Mouse (Mus musculus) forebrain, embryonic 14.5 days (tissue): ENCODE measurements around the gene Krt17. TPM values are rescaled to one million over a fixed set of nuclear protein-coding genes. Genes with fewer than 3 reads are reported as not detected.
"Not testable (repeated sequence)": the region's sequence is repeated elsewhere in the genome, so short reads cannot be mapped to it uniquely, and the experiment has no call there.

ENCODE experiments used
- ATAC-seq: fragments of 200-750 bp; cut with Nextera tagmentation; 2 replicates; pipeline ENCODE4 v1.8.0; 2017; ENCODE audit warnings: mild to moderate bottlenecking, moderate library complexity
- DNase-seq: peaks from one replicate; pipeline ENCODE4 v3.0.0-alpha.2; 2015; ENCODE audit warnings: low spot score
- H3K27ac ChIP-seq: fragments of 300-500 bp; sonication (generic); 2 replicates; pipeline ENCODE4 v1.5.1; 2014; ENCODE audit warnings: low read depth, mild to moderate bottlenecking, control low read depth, low read length, moderate library complexity
- H3K27me3 ChIP-seq: fragments of 300-500 bp; sonication (generic); replicated peaks from 2 replicates; pipeline ENCODE4 v1.6.1; 2014; ENCODE audit warnings: low read length, control low read depth, mixed read lengths; ENCODE audit not compliant: control insufficient read depth, insufficient read depth
- H3K36me3 ChIP-seq: fragments of 300-500 bp; sonication (generic); 2 replicates; pipeline ENCODE4 v1.6.1; 2014; ENCODE audit warnings: low read length, control low read depth; ENCODE audit not compliant: control insufficient read depth, insufficient read depth
- H3K4me1 ChIP-seq: fragments of 300-500 bp; sonication (generic); 2 replicates; pipeline ENCODE4 v1.6.1; 2014; ENCODE audit warnings: antibody characterized with exemption, low read length, control low read depth; ENCODE audit not compliant: control insufficient read depth, insufficient read depth
- H3K4me2 ChIP-seq: fragments of 300-500 bp; sonication (generic); 2 replicates; pipeline ENCODE4 v1.6.1; 2014; ENCODE audit warnings: mild to moderate bottlenecking, control low read depth, low read length
- H3K4me3 ChIP-seq: fragments of 300-500 bp; sonication (generic); 2 replicates; pipeline ENCODE4 v1.5.1; 2014; ENCODE audit warnings: low read depth, low read length, control low read depth
- H3K9ac ChIP-seq: fragments of 300-500 bp; sonication (generic); 2 replicates; pipeline ENCODE4 v1.6.1; 2014; ENCODE audit warnings: mild to moderate bottlenecking, low read length, control low read depth, moderate library complexity
- H3K9me3 ChIP-seq: fragments of 300-500 bp; sonication (generic); replicated peaks from 2 replicates; pipeline ENCODE4 v1.6.1; 2016; ENCODE audit warnings: low read length, control low read depth, mixed read lengths; ENCODE audit not compliant: control insufficient read depth
- WGBS: fragments of 180-500 bp; shearing (Covaris S2); extraction: QIAGEN DNeasy Blood & Tissue Kit; methylation state at CpG from one replicate; pipeline ENCODE4 v1.1.7; 2014; 5-methylcytosine and 5-hydroxymethylcytosine counted together
- polyA plus RNA-seq: library from polyadenylated mRNA; unstranded; fragments of >200 nt; fragmentation: Nextera tagmentation; extraction: Ambion mirVana; gene quantifications from 2 replicates; pipeline ENCODE4 v1.2.1, GENCODE M21; 2014

The Krt17 gene
- 0.14 and 0.23 TPM in 2 replicates for polyA plus RNA-seq

DNA sequence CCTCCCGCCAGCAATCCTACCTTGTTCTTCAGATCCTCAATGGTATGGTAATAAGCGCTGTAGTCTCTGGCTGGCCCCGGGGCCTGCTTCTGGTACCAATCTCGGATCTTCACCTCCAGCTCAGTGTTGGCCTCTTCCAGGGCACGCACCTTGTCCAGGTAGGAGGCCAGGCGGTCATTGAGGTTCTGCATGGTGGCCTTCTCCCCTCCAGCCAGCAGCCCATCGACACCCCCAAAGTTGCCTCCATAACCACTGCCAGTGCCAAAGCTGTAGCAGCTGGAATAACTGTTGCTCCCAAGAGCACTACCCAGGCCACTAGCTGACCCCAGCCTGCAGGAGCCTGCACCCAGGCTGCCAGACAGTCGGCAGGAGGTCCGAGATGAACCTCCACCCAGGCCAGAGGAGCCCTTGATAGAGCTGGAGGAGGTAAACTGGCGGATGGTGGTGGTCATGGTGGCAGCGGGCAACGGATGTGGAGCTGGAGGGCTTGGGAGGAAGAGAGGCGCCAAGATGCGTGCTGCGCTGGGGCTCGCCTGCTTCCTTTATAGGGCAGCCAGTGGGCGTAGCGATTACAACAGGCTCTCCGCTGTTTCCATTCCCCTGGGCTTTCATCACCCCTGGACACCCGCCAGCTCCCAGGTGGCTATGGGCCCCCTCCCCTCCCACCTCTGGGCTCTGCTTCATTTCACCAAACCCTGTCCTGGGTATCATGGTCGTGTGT, at the start of gene Krt17:
Gene Krt17, minus strand, starts transcription at position 516 of the 721 bp plus-strand sequence.
- H3K4me2 ChIP-seq, result no peak within 1 kb of the TSS
- WGBS, result 73% methylated on average over 20 of the region's 21 CpGs
- ATAC-seq (no peak), DNase-seq (peak; percentile 26)
- H3K4me1 ChIP-seq, result no peaks in the 10 kb centered on the region
- H3K4me3 ChIP-seq, result no peak within 1 kb of the TSS
- H3K27me3 ChIP-seq, result no peaks in the 10 kb centered on the region
- H3K36me3 ChIP-seq, result no peaks in the 10 kb centered on the region
- no peak within 1 kb of the TSS for H3K9ac ChIP-seq
- no peaks in the 10 kb centered on the region for H3K9me3 ChIP-seq
- no peak within 1 kb of the TSS for H3K27ac ChIP-seq

DNA sequence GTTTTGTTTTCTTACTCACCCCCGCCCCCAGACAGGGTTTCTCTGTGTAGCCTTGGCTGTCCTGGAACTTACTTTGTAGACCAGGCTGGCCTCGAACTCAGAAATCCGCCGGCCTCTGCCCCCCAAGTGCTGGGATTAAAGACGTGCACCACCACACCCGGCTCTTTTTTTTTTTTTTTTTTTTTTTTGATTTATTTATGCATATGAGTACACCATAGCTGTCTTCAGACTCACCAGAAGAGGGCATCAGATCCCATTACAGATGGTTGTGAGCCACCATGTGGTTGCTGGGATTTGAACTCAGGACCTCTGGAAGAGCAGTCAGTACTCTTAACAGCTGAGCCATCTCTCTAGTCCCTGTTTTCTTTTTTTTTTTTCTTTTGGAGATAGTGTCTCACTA, 47.8 kb upstream of the Krt17 start:
- 92% methylated on average over 6 of the region's 6 CpGs for WGBS
- H3K4me3 ChIP-seq, H3K27ac ChIP-seq, ATAC-seq, H3K9ac ChIP-seq, H3K4me2 ChIP-seq, H3K4me1 ChIP-seq, DNase-seq, H3K36me3 ChIP-seq, H3K9me3 ChIP-seq, H3K27me3 ChIP-seq: not testable (repeated sequence)

DNA sequence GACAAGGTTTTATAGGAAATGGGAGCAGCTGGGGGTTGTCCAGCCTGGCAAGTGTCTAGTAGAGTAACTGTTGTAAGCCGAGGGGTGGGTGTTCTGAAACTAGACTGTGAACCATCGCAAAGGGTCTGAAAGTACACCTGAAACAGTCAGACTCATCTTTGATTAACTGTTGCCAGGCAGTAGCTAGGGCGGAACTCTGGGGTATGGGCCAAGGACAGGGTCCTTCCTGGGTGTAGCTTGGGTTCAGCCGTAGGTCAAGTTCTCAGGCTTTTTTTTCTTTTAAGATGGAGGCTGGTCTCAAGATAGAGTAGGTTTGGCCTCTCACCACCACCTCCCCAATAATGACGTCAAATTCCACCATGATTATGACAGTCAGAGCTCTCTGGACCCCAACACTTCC, 47.1 kb upstream of the Krt17 start:
- no peak for ATAC-seq

DNA sequence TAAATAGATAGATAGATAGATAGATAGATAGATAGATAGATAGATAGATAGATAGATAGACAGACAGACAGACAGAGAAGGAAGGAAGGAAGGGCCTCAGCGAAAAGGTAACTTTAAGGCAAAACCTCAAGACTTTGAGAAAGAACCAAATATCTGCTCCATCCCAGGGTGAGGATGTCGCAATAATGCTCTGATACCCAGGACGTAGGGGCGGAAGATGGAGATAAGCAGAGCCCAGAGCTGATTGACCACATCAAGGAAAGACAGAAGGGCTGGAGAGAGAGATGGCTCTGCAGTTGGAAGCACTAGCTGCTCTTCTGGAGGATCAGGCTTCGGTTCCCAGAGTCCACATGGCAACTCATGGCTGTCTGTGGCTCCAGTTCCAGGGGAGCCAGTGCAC, 40.5 kb upstream of the Krt17 start:
- H3K27me3 ChIP-seq, result no peaks in the 10 kb centered on the region
- no peak overlapping the region for H3K4me2 ChIP-seq
- no peaks in the 10 kb centered on the region for H3K9me3 ChIP-seq
- H3K27ac ChIP-seq, result no peak overlapping the region
- H3K4me3 ChIP-seq, result no peak overlapping the region
- WGBS, result 91% methylated on average over 5 of the region's 5 CpGs
- H3K4me1 ChIP-seq, result no peaks in the 10 kb centered on the region
- DNase-seq (no peak), ATAC-seq (no peak)
- H3K9ac ChIP-seq, result no peak overlapping the region
- H3K36me3 ChIP-seq, result no peaks in the 10 kb centered on the region

More for the DNA sequence above, 47.1 kb upstream of the Krt17 start:
- H3K27me3 ChIP-seq, result no peaks in the 10 kb centered on the region
- H3K4me1 ChIP-seq, result no peaks in the 10 kb centered on the region
- no peak overlapping the region for H3K4me2 ChIP-seq
- no peaks in the 10 kb centered on the region for H3K36me3 ChIP-seq
- H3K9me3 ChIP-seq, result no peaks in the 10 kb centered on the region
- H3K9ac ChIP-seq, result no peak overlapping the region
- WGBS, result 95% methylated on average over 5 of the region's 5 CpGs
- no peak overlapping the region for H3K27ac ChIP-seq
- DNase-seq, result no peak
- no peak overlapping the region for H3K4me3 ChIP-seq

DNA sequence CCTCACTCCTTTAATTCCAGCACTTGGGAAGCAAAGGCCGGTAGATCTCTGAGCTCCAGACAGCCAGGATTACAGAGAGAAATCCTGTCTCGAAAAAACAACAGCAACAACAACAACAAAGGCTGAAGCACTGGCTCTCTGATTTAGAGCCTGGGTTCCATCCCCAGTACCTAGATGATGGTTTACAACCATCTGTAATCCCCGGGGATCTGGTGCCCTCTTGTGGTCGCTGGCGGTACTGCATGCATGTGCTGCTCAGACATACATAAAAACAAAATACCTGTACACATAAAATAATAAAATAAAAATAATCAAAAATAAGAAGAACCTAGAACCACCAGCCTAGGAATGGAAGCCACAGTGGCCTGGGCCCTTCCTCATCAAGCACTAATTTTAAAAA, 39.5 kb upstream of the Krt17 start:
- no peaks in the 10 kb centered on the region for H3K9me3 ChIP-seq
- H3K4me2 ChIP-seq, result no peak overlapping the region
- H3K27ac ChIP-seq, result no peak overlapping the region
- DNase-seq (peak; percentile 74), ATAC-seq (no peak)
- WGBS, result 16% methylated on average over 5 of the region's 5 CpGs
- H3K4me3 ChIP-seq, result no peak overlapping the region
- H3K36me3 ChIP-seq, result no peaks in the 10 kb centered on the region
- no peaks in the 10 kb centered on the region for H3K27me3 ChIP-seq
- H3K9ac ChIP-seq, result no peak overlapping the region
- no peaks in the 10 kb centered on the region for H3K4me1 ChIP-seq

DNA sequence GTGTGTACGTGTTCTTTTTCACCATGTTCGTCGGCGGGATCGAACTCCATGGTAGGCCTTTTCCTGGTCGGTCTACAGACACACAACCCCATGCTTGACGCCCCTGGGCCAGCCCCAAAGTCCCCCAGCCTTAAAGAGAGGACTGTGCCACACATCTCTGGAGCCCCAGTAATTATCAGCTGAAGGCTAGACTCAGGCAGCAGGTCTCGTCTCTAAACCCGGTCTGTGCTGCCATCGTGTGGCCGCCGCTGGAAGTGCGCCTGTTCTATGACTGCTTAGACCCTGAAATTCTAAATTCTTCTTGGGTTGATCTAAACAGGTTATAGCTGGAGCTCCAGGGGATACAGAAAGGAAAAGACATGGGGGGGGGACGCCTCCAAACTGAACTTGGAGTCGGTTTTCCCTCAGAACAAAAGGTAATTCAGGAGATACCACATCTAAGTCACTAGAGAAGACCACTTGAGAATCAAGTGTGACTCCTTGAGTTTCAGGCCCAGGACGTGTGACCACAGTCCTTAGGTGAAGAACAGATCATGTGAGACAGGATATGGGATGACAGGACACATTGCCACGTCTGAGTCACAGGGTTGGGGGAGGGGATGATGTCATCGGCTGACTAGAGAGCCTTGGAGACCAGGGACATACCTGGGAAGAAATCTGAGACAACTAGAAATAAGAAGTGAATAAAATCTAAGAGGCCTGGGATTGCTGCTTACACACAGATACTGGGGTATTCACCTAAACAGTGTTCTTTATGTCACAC, 37.6 kb upstream of the Krt17 start:
- DNase-seq (peak; percentile 81), ATAC-seq (peak; percentile 78)
- H3K9ac ChIP-seq, result no peak overlapping the region
- no peak overlapping the region for H3K4me3 ChIP-seq
- H3K9me3 ChIP-seq, result no peaks in the 10 kb centered on the region
- WGBS, result 24% methylated on average over 18 of the region's 18 CpGs
- H3K4me2 ChIP-seq, result peak overlapping the region; percentile 33; the same call in 1 of the 2 replicates
- no peaks in the 10 kb centered on the region for H3K27me3 ChIP-seq
- no peak overlapping the region for H3K27ac ChIP-seq
- H3K36me3 ChIP-seq, result no peaks in the 10 kb centered on the region
- H3K4me1 ChIP-seq, result no peaks in the 10 kb centered on the region

DNA sequence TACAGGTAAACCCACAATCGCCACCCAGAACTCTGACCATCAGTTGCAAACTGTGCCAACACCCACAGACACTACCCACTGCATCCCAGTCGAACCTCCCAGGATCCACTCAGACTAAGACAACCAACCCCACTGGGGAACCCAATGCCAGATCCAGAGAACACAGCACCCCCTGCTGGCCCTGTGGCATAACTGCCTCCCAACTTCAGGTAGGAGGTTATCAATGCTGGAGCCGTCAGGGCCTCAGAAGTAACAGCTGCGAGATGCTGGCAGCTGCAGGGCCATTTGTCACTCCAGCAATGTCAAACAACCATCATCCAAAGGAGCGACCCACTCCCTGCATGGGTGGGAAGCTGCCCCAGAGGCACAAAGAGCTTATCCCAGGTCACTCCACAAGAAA, 37.0 kb upstream of the Krt17 start:
- WGBS, result 39% methylated on average over 5 of the region's 5 CpGs
- Histone ChIP-seq H3K4me2 (peak overlapping the region; percentile 33; the same call in 1 of the 2 replicates), H3K4me3 (no peak overlapping the region), H3K27me3 (no peaks in the 10 kb centered on the region), H3K9me3 (no peaks in the 10 kb centered on the region), H3K4me1 (no peaks in the 10 kb centered on the region; the same call in 1 of the 2 replicates), H3K36me3 (no peaks in the 10 kb centered on the region), H3K9ac (no peak overlapping the region), H3K27ac (no peak overlapping the region)
- DNase-seq, result no peak
- no peak for ATAC-seq

DNA sequence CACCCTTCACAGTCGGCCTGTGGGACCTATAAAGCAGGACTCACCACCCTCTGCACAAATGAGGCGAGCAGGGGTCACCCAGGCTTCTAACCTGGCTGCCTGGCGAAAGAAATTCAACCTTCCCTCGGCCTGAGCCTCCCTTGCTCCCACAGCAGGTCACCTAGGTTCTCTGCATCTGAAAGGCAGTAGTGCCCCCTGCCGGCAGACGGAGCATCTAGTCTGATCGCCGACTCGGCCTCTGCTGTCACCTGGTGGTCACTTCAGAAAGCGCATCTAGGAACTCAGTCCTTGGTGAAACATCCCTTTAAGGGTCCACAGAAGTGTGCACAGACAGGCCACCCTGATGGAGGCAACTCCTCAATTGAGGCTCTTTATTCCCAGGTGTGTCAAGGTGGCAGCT, 34.5 kb upstream of the Krt17 start:
- H3K4me2 ChIP-seq, result 0 out of 2 replicates have a peak overlapping the region, but pooled peaks have one; percentile 18
- 3% methylated on average over 10 of the region's 10 CpGs for WGBS
- ATAC-seq, result peak; percentile 42; the same call in 1 of the 2 replicates

DNA sequence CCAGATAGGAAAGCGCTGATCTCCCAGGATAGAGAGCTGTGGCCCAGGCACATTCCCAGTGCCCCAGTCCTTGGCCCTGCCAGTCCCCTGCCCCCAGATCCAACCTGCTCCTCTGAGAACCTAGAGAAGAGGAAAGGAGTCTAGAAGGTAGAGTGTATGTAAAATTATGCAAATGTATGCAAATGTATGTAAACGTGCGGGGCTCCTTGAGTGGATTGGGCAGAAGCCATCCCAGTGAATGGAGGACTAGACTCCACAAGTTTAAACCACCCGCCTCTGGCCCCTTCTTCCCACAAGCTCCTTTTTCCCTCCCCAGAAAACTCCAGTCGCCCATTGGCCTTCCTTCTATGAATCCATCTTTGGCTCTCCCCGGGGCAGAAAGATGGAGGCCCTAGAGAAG, 32.1 kb upstream of the Krt17 start:
- no peak overlapping the region for H3K9ac ChIP-seq
- no peaks in the 10 kb centered on the region for H3K36me3 ChIP-seq
- ATAC-seq, result peak; percentile 73
- 19% methylated on average over 6 of the region's 6 CpGs for WGBS
- no peak overlapping the region for H3K27ac ChIP-seq
- no peaks in the 10 kb centered on the region for H3K9me3 ChIP-seq
- peak; percentile 60 for DNase-seq
- no peaks in the 10 kb centered on the region; the same call in 1 of the 2 replicates for H3K4me1 ChIP-seq
- no peaks in the 10 kb centered on the region for H3K27me3 ChIP-seq
- no peak overlapping the region for H3K4me2 ChIP-seq
- no peak overlapping the region for H3K4me3 ChIP-seq

More for the DNA sequence above, 34.5 kb upstream of the Krt17 start:
- peak; percentile 89 for DNase-seq
- Histone ChIP-seq H3K4me1 (no peaks in the 10 kb centered on the region; the same call in 1 of the 2 replicates), H3K27me3 (no peaks in the 10 kb centered on the region), H3K9me3 (no peaks in the 10 kb centered on the region), H3K36me3 (no peaks in the 10 kb centered on the region), H3K9ac (no peak overlapping the region), H3K4me3 (no peak overlapping the region), H3K27ac (no peak overlapping the region)
